Mouse (Mus musculus) adipocyte (in vitro differentiated cells): ENCODE data around the gene Plxnc1.

Experiments used
- DNase-seq: peaks from one replicate; pipeline ENCODE4 v3.0.0-alpha.2; 2016; ENCODE audit warnings: low spot score

Plxnc1 gene

GRCm38 (mm10) chr10:94944691-94945205 lies at the start of gene Plxnc1:
Gene Plxnc1 (minus strand): TSS chr10:94944835.
- DNase-seq = no peak

- DNase-seq = peak; percentile 82
These were observed 47.5 kb upstream of the Plxnc1 start for GRCm38 (mm10) chr10:94992127-94992526.

GRCm38 (mm10) chr10:94991564-94992097 lies 47.0 kb upstream of the Plxnc1 start:
- no peak for DNase-seq

GRCm38 (mm10) chr10:94990768-94991563 lies 46.3 kb upstream of the Plxnc1 start:
- peak; percentile 97 for DNase-seq

GRCm38 (mm10) chr10:94989321-94989720 lies 44.7 kb upstream of the Plxnc1 start:
- no peak for DNase-seq

GRCm38 (mm10) chr10:94985103-94985502 lies 40.5 kb upstream of the Plxnc1 start:
- no peak for DNase-seq

GRCm38 (mm10) chr10:94982528-94982927 lies 37.9 kb upstream of the Plxnc1 start:
- DNase-seq = no peak

GRCm38 (mm10) chr10:94981466-94982138 lies 37.0 kb upstream of the Plxnc1 start:
- DNase-seq = no peak

- DNase-seq = no peak
These were observed 33.7 kb upstream of the Plxnc1 start for GRCm38 (mm10) chr10:94978265-94978822.

GRCm38 (mm10) chr10:94976329-94976728 lies 31.7 kb upstream of the Plxnc1 start:
- DNase-seq = no peak

GRCm38 (mm10) chr10:94975099-94975496 lies 30.5 kb upstream of the Plxnc1 start:
- DNase-seq = no peak

GRCm38 (mm10) chr10:94974345-94975098 lies 29.9 kb upstream of the Plxnc1 start:
- DNase-seq = no peak

GRCm38 (mm10) chr10:94971625-94972161 lies 27.1 kb upstream of the Plxnc1 start:
- DNase-seq = no peak

GRCm38 (mm10) chr10:94970221-94970620 lies 25.6 kb upstream of the Plxnc1 start:
- DNase-seq = no peak

GRCm38 (mm10) chr10:94967468-94967867 lies 22.8 kb upstream of the Plxnc1 start:
- DNase-seq = no peak

- DNase-seq = no peak
These were observed 22.2 kb upstream of the Plxnc1 start for GRCm38 (mm10) chr10:94966789-94967188.

GRCm38 (mm10) chr10:94965093-94965492 lies 20.5 kb upstream of the Plxnc1 start:
- DNase-seq = no peak

GRCm38 (mm10) chr10:94962005-94962404 lies 17.4 kb upstream of the Plxnc1 start:
- DNase-seq = no peak

- DNase-seq = no peak
These were observed 16.6 kb upstream of the Plxnc1 start for GRCm38 (mm10) chr10:94961283-94961682.

- DNase-seq = peak; percentile 66
These were observed 13.7 kb upstream of the Plxnc1 start for GRCm38 (mm10) chr10:94958311-94958710.

- no peak for DNase-seq
These were observed 13.1 kb upstream of the Plxnc1 start for GRCm38 (mm10) chr10:94957705-94958104.
